In the genomic region with DNA sequence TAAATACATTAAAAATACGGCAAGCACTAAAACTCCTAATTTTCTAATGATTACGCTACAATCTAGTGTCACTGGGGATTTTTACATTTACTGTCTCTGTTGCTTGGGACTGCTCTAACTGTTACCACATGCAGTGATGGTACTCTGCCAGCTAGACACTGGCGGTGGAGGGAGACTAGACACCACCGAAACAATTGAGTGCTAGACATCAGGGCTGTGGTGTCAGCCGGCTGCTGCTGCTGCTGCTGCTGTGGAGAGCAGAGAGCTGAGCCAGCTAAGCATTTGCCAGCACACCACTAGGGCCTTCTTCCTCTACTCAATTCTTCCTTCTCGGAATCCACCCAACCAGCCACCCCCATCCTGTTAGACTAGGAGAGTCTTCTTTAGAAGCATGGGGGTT, we compare ENCODE assay signal across 14 mouse cellular contexts. TPM values are rescaled to one million over a fixed set of nuclear protein-coding genes. Genes with fewer than 3 reads are reported as not detected.
DNase-seq lines count a peak whose midpoint lies in the region; ATAC-seq and TF ChIP-seq lines count a peak whose summit lies in the region.
"Had no signal": no experiment of that assay in that cellular context is flagged by ENCODE, and none has a peak within 500 bp of the region (broad histone marks: within the 10 kb centered on the region; RNA-seq: fewer than 3 reads in every experiment).

No protein-coding gene starts in this region.

- no peaks in the 10 kb centered on the region for H3K9me3 ChIP-seq in embryonic facial prominence, embryonic 14.5 days (ENCODE audit: control insufficient read depth, low read length)
- no peaks in the 10 kb centered on the region for H3K9me3 ChIP-seq in embryonic facial prominence, embryonic 10.5 days
- H3K9me3 ChIP-seq in midbrain, embryonic 14.5 days (ENCODE audit: control insufficient read depth, low read length), result no peaks in the 10 kb centered on the region
- H3K9me3 ChIP-seq: limb, embryonic 13.5 days had no signal

- DNase-seq in embryonic facial prominence, embryonic 14.5 days (ENCODE audit: low spot score), result peak; percentile 27
- DNase-seq in embryonic facial prominence, embryonic 10.5 days (ENCODE audit: low spot score), result no peak
- no peak for DNase-seq in layer of hippocampus, adult 2 months (ENCODE audit: low spot score in 2 of 2)
- DNase-seq in layer of hippocampus, adult 8-10 months (ENCODE audit: low spot score in 2 of 2), result no peak
- peak; percentile 37 for DNase-seq in Muller cell, postnatal 12 days (ENCODE audit: inconsistent ontology term)
- DNase-seq in midbrain, embryonic 14.5 days, result peak; percentile 56
- no peak for DNase-seq in spleen, postnatal 14 days (ENCODE audit: low spot score in 2 of 2)

- no peaks in the 10 kb centered on the region for H3K4me1 ChIP-seq in embryonic facial prominence, embryonic 14.5 days (ENCODE audit: control insufficient read depth, insufficient read depth, low read length)
- H3K4me1 ChIP-seq in embryonic facial prominence, embryonic 10.5 days, result peaks cover 5% of the 10 kb centered on the region; the same call in 1 of the 2 replicates
- H3K4me1 ChIP-seq in midbrain, embryonic 14.5 days (ENCODE audit: control insufficient read depth, insufficient read depth, low read length), result 0 out of 2 replicates have a peak, but pooled peaks cover 3% of the 10 kb centered on the region

- H3K36me3 ChIP-seq in embryonic facial prominence, embryonic 14.5 days (ENCODE audit: control insufficient read depth, insufficient read depth, low read length), result no peaks in the 10 kb centered on the region
- no peaks in the 10 kb centered on the region for H3K36me3 ChIP-seq in embryonic facial prominence, embryonic 10.5 days (replicated peaks)
- no peaks in the 10 kb centered on the region for H3K36me3 ChIP-seq in midbrain, embryonic 14.5 days (ENCODE audit: control insufficient read depth, insufficient read depth, low read length)
- H3K36me3 ChIP-seq: limb, embryonic 13.5 days had no signal

- no peak overlapping the region for H3K4me2 ChIP-seq in embryonic facial prominence, embryonic 14.5 days (ENCODE audit: low read depth, low read length)
- H3K4me2 ChIP-seq in midbrain, embryonic 14.5 days (ENCODE audit: low read length), result peak overlapping the region; percentile 62

- ATAC-seq in embryonic facial prominence, embryonic 14.5 days (ENCODE audit: low read depth), result no peak
- no peak for ATAC-seq in midbrain, embryonic 14.5 days (ENCODE audit: low FRiP score, low TSS enrichment)
- no peak for ATAC-seq in erythroblast, adult 5-6 weeks (replicated peaks; ENCODE audit: low FRiP score, poor library complexity, severe bottlenecking)
- ATAC-seq: inflammation-experienced regulatory T-cells, adult 6 months had no signal

- no peak overlapping the region for H3K4me3 ChIP-seq in embryonic facial prominence, embryonic 14.5 days (ENCODE audit: low read depth, low read length)
- no peak overlapping the region for H3K4me3 ChIP-seq in embryonic facial prominence, embryonic 10.5 days
- H3K4me3 ChIP-seq in layer of hippocampus, adult 2 months, result no peak overlapping the region
- H3K4me3 ChIP-seq in midbrain, embryonic 14.5 days (replicated peaks; ENCODE audit: low read depth, low read length), result no peak overlapping the region
- H3K4me3 ChIP-seq: erythroblast, embryonic 14.5 days had no signal

- WGBS in embryonic facial prominence, embryonic 14.5 days, result 54% methylated on average over 6 of the region's 6 CpGs
- WGBS in embryonic facial prominence, embryonic 10.5 days, result 74% methylated on average over 6 of the region's 6 CpGs
- WGBS in midbrain, embryonic 14.5 days, result 57% methylated on average over 6 of the region's 6 CpGs

- no peak overlapping the region for H3K27ac ChIP-seq in embryonic facial prominence, embryonic 14.5 days (replicated peaks; ENCODE audit: low read depth, low read length)
- no peak overlapping the region for H3K27ac ChIP-seq in embryonic facial prominence, embryonic 10.5 days (replicated peaks)
- H3K27ac ChIP-seq in layer of hippocampus, adult 2 months, result peak overlapping the region; percentile 88
- peak overlapping the region; percentile 70; the same call in 1 of the 2 replicates for H3K27ac ChIP-seq in midbrain, embryonic 14.5 days (replicated peaks; ENCODE audit: low read depth, low read length)
- H3K27ac ChIP-seq: gastrocnemius, adult 2 months; limb, embryonic 13.5 days had no signal

- TF ChIP-seq CTCF in layer of hippocampus, adult 2 months (conservative IDR thresholded peaks at IDR 0.05), result no peak

- no peak overlapping the region for H3K9ac ChIP-seq in embryonic facial prominence, embryonic 14.5 days (ENCODE audit: low read depth, low read length)
- H3K9ac ChIP-seq in midbrain, embryonic 14.5 days (replicated peaks; ENCODE audit: low read length), result no peak overlapping the region
- H3K9ac ChIP-seq: liver, postnatal 0 days had no signal

- H3K27me3 ChIP-seq in embryonic facial prominence, embryonic 14.5 days (replicated peaks; ENCODE audit: control insufficient read depth, insufficient read depth, low read length), result no peaks in the 10 kb centered on the region
- H3K27me3 ChIP-seq in embryonic facial prominence, embryonic 10.5 days (replicated peaks; ENCODE audit: low read depth, poor library complexity, severe bottlenecking), result peaks cover 7% of the 10 kb centered on the region
- no peaks in the 10 kb centered on the region for H3K27me3 ChIP-seq in midbrain, embryonic 14.5 days (ENCODE audit: control insufficient read depth, insufficient read depth, low read length)

RNA-seq across cellular contexts. Expression of a gene that starts 17.8 kb away (rescaled TPM):
- 2.4 and 2.8 TPM in 2 replicates for polyA plus RNA-seq in embryonic facial prominence, embryonic 14.5 days (2014; fragmentation: Nextera tagmentation; extraction: Ambion mirVana)
- 5.2 and 6.4 TPM in 2 replicates for polyA plus RNA-seq in embryonic facial prominence, embryonic 10.5 days (2016; fragmentation: Nextera tagmentation; extraction: Ambion mirVana)
- 100 to 1,000 TPM; 150 to 169 TPM for total RNA-seq in layer of hippocampus, adult 2 months (2021)
- total RNA-seq in layer of hippocampus, adult 8-10 months (2022), result 100 to 1,000 TPM; 153 to 171 (median 158) TPM
- 37.8 and 48.6 TPM in 2 replicates for polyA plus RNA-seq in midbrain, embryonic 14.5 days (2014; fragmentation: Nextera tagmentation; extraction: Ambion mirVana)
- not detected in 2 replicates for total RNA-seq in erythroblast, adult 5-6 weeks (2015; ENCODE audit: low replicate concordance)
- total RNA-seq in erythroblast, adult 5-6 weeks (2017; ENCODE audit: low replicate concordance), result 0.28 TPM in 1 of 2 replicates, not detected in the other
- total RNA-seq: monocyte, adult 5-6 weeks had no signal
- polyA plus RNA-seq: erythroblast, embryonic 14.5 days; inflammation-experienced regulatory T-cells, adult 6 months had no signal

Comparison
In these comparisons a context has a peak if more than half of its experiments do, and no peak if none do; other contexts are left out.
1. DNase-seq: peak in embryonic facial prominence, embryonic 14.5 days (single experiment), Muller cell, postnatal 12 days (single experiment) and midbrain, embryonic 14.5 days (single experiment); none in embryonic facial prominence, embryonic 10.5 days (single experiment), layer of hippocampus, adult 2 months (0 of 2), layer of hippocampus, adult 8-10 months (0 of 2) and spleen, postnatal 14 days (0 of 2).
2. H3K27ac ChIP-seq: peak in layer of hippocampus, adult 2 months (single experiment) and midbrain, embryonic 14.5 days (single experiment); none in embryonic facial prominence, embryonic 14.5 days (single experiment) and embryonic facial prominence, embryonic 10.5 days (single experiment).
3. RNA of a gene that starts 17.8 kb away (total RNA-seq): 150 to 169 TPM in layer of hippocampus, adult 2 months and 153 to 171 TPM in layer of hippocampus, adult 8-10 months; 0.28 TPM in erythroblast, adult 5-6 weeks; every median in the first group is over 100 times any median in the second.